Mouse (Mus musculus) cerebellum, postnatal 4 days (tissue): Measurements from ENCODE around the gene Chkb.
"Not testable (repeated sequence)": the region's sequence is repeated elsewhere in the genome, so short reads cannot be mapped to it uniquely, and the experiment has no call there.

Source experiments
- DNase-seq, 2 experiments: peaks; one replicate each; pipeline ENCODE4 v3.0.0; 2022; ENCODE audit warnings: low spot score in 2 of 2, mixed read lengths in 1 of 2

Chkb gene

DNA sequence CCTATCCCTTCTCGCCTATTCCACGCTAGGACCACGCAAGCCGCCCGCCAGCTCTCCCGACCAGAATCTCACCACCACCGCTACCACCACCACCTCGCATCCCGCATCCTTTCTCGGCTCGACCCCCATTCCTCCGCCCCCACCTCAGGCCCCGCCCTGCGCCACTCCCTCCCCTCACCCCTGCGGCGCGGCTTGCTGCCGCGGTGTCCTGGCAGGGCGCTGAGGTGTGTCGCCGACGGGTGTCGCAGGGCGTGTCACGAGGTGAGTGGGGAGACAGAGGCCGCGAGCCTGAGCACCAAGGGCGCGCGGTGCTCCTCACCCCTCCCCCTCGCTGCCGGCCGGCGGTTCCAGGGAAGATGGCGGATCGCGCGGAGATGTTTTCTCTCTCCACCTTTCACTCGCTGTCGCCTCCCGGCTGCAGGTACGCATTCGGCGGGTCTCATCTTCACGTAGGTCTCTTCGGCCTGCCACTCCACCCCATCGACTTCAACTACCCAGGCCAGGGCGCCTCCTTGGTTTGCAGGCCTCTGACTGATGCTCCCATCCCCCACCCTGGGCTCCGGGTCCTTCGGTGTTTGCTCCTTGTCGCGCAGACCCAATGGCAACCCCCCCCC lies 24.3 kb upstream of the Chkb start, which contains the start of gene Mapk8ip2:
Gene Mapk8ip2 (plus strand): TSS at position 49 of the 614 bp plus-strand sequence.
- peak in 1 of 2 experiments; percentile 72 for DNase-seq

GRCm38 (mm10) chr15:89452906-89453864 lies 23.5 kb upstream of the Chkb start:
- DNase-seq: no peak

- DNase-seq: no peak
Observed at GRCm38 (mm10) chr15:89442486-89443070, 12.9 kb upstream of the Chkb start.

- no peak for DNase-seq
Observed at GRCm38 (mm10) chr15:89435878-89436277, 6.2 kb upstream of the Chkb start.

DNA sequence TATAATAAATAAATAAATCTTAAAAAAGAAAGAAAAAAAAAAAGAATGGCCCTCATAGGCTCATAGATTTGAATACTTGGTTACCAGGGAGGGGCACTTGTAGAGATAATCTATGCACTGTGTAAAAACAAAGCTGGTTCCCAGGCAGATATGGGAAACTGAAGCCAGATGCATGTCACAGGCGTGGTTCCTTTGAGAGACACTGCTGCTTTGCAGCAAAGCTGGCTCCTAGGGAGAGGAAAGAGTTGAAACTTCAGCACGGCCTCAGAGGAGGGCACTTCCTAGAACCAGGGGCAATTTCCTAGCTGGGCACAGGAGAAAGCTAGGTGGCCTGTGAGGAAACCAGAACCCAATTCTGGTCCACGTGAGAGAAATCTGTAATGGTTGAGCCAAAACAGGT lies 4.4 kb upstream of the Chkb start:
- no peak for DNase-seq

DNA sequence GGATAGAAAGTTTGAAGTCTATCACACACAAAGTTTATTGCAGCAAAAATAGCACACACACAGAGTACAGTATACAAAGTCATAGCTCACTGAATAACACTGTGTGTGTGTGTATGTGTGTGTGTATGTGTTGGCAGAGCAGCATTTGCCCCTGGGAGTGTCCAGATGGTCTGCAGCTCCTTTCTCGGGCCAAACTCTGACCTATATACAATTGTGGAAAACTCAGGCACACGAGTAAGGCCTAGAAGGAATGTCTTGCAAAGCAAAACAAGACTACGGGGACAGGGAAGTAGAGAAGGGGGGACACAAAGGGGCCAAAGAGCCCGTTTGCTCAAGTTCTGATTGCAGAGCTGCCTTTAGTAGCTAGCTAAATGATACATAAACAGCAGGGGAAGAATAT lies 3.2 kb upstream of the Chkb start:
- no peak for DNase-seq

- DNase-seq: no peak
Observed at GRCm38 (mm10) chr15:89431806-89432205, 2.1 kb upstream of the Chkb start.

DNA sequence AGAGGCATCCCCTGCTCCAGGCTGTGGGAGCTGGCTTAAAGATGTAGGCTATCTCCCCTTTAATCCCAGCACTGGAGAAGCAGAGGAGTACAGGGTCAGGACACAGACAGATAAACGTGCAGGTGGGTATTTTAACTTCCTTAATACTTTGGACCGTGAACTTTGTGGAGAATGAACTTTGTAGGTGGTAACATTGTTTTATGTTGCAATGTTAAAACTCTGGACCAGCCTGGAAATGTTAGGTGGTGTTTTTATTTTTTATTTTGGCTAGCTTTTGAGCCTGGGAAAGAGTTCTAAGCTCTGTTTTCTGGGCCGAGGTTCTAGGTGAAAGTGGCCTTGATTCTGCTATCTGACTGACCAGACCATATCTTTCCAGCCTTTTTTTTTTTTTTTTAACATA lies 1.6 kb upstream of the Chkb start:
- no peak for DNase-seq

- DNase-seq: not testable (repeated sequence)
Observed at GRCm38 (mm10) chr15:89430771-89431170, 1.1 kb upstream of the Chkb start.

DNA sequence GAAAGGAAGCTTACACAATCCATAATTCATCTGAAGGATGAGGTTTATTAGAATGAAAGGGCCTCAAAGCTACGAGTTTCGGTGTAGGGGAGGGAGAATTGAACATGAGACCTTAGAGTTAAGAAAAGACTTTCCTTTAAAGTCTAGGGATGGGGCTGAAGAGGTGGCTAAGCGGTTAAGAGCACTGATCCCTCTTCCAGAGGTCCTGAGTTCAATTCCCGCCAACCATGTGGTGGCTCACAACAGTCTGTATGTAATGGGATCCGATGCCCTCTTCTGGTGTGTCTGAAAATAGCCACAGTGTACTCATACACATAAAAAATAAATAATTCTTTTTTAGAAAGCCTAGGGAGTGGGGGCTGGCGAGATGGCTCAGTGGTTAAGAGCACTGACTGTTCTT lies 633 bp upstream of the Chkb start:
- DNase-seq: no peak

GRCm38 (mm10) chr15:89428821-89429351 lies 822 bp downstream of the Chkb start:
- no peak for DNase-seq

DNA sequence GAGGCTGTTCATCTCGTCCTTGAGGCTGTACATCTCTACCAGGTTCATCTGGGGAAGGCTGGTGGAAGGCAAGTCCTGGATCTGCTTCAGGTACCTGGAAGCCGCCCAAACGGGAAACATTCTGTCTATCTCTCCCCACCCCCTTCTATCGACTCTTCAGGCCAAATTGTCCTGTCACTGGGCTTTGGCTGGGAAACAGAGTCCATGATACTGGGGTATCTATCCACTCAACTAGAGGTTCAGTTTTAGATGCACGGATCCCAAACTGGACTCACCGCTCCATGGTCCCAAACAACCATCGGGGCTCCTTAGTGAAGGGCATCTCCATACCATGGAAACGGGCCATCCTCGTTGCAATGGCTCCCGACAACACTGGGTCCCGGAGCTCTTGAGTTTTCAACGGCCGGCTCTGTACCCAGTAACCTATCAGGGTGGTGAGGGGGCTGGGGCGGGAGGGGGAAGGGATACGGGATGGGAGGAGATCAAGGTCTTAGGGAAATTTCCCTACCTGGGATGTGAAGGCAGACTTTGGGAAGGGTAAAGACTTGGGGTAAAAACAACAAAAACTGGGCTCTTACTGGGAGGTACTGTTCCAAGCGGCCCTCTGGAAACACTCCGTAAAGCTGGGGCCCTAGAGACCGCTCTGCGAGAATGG lies 1.4 kb downstream of the Chkb start:
- DNase-seq: no peak

DNA sequence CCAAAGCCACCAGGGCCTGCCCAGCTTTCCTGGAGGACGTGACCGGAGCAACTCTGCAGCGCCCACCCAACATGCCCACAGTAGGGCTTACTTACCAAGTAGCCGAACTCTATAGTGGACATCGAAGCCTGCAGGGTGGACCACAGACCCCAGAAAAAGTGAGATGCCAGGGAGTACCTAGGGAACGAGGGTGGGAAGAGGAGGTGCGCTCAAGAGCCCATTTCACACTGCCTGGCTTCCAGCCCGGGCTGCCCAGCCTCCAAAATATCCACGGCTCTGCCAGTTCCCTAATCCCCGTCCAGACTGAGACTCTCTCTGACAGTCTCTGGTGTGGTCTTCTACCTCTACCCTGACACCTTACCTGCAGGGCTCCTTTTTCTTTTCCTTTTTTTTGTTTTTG lies 3.0 kb downstream of the Chkb start:
- DNase-seq: no peak

GRCm38 (mm10) chr15:89425711-89426121 lies 4.0 kb downstream of the Chkb start, which contains the start of gene Cpt1b:
Gene Cpt1b, minus strand, starts transcription at chr15:89425863.
- no peak for DNase-seq

DNA sequence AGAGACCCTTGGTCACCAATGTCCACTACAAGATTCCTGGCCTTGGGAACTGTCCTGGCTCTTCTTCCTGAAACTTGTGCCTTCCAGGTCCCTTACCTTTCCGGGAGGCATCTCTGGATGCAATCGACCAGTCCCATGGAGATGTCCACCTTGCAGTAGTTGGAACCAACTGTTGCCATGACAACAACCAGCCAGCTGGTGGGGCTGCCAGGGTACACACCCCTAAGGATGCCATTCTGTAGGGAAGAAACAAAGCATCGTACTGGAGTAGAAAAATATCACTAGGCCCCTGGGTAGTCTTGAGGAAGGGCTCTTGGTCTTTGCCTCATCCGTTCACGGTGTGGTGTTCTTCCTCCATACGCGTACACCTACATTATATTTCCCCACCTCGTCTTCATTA lies 5.1 kb downstream of the Chkb start:
- DNase-seq: no peak

- no peak for DNase-seq
Observed at GRCm38 (mm10) chr15:89421938-89422337, 7.8 kb downstream of the Chkb start.

- no peak for DNase-seq
Observed at GRCm38 (mm10) chr15:89415282-89415681, 14.4 kb downstream of the Chkb start.

- no peak for DNase-seq
Observed at GRCm38 (mm10) chr15:89410118-89410517, 19.6 kb downstream of the Chkb start, which contains the start of gene Syce3. Gene Syce3, minus strand, starts transcription at chr15:89410503.

DNA sequence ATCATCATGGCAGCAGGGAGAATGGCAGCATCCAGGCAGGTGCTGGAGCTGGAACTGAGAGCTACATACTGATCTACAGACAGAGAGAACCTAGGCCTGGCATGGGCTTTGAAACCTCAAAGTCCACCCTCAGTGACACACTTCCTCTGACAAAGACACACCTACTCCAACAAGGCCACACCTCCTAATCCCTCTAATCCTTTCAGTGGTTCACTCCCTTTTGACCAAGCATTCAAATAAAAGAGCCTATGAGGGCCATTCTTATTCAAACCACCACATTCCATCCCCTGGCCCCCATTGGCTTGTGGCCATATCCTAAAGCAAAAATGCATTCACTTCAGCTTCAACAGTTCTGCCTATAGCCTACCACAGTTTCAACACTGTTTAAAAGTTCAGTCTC lies 23.0 kb downstream of the Chkb start:
- no peak for DNase-seq

DNA sequence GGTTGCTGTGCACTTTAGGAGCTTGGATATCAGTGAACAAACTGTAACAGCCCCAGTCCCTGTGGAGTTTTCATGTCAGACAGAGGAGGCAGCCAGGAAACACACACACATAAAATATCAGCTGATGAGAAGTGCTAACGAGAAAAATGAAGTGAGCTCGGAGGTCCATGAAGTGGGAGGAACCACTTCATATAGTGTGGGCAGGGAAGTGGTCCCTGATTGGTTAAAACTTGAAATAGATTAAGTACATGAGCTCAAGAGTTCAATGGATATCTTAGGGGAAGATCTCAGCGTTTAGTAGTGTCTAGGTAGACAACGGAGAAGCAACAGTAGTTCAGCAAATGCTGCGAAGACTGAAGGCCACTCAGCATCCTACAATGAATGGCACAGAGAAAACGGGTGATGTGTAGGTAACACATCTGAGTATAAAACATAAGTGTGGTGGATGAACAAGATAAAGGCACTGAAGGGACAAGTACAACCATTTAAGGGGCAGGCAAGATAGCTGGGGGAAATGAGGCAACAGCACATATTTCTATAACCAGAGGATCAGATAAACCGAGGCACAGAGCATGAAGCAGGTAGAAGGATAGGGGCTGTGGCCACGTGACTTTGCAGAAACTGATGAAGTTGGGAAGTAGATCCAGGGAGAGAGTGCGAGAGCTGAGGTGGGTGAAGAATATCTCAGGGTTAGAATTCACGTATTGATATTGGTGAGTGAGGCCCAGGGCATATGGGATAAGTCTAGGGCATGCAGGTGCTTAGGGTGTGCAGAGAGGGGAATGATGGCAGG lies 24.7 kb downstream of the Chkb start:
- DNase-seq: no peak

DNA sequence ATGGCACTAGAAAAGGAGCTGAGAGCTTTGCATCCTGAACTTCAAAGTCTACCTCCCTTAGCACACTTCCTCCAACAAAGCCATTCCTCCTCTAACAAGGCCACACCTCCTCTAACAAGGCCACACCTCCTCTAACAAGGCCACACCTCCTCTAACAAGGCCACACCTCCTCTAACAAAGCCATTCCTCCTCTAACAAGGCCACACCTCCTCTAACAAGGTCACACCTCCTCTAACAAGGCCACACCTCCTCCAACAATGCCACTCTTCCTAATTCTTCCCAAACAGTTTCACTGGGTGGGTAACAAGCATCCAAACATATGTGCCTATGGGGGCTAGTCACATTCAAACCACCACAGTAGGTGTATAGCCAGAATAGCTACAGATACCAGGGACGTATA lies 27.2 kb downstream of the Chkb start:
- DNase-seq: no peak
